Mouse (Mus musculus): Measurements from ENCODE around the gene Iqce. TPM values are rescaled to one million over a fixed set of nuclear protein-coding genes. Genes with fewer than 3 reads are reported as not detected.
A peak's percentile ranks its signal among the peaks of the same experiment; 100 is the strongest.
"Not testable (repeated sequence)": the region's sequence is repeated elsewhere in the genome, so short reads cannot be mapped to it uniquely, and the experiment has no call there.

Iqce gene
- total and polyA plus RNA-seq, 3 experiments, result 6.4 to 21.2 TPM; not detected in 1

DNA sequence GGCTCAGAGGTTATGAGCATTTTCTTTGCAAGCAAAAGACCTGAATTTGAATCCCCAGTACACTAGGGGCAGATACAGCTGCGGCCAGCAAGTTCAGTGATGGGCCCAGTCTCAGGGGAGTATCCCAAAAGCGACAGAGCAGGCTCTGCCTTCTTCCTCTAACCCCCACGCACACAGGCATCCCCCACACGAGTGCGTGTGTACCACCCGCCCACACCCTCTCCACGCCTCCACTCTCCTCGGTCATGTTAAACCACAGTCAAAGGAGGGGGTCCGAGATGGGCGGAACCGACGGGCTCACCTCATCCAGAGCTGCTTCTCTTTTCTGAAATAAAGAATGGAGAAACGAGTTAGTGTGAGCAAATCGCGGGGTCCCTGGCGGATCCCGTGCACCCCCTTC, 28.1 kb downstream of the Iqce start (continued):
- TF ChIP-seq ELF1 (IDR thresholded peaks at IDR 0.05; ENCODE audit: low read depth, low read length), result no peak

DNA sequence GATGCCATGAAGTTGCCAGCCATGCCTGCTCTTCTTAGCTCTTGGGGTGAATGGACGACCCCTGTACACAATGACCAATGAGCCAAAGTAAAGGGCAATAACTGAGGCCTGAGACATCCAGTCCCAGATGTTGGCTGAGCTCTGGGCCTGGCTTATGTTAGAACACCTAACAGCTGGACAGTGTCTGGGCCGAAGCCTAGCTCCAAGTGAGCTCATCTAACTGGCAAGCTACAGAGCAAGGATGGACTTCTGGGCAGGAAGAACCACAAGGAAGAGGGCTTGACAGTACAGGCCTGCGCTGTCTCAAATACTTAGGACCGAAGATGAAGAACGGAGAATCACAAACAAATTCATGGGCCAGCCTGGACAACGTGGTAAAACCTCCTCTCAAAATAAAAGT, 29.6 kb downstream of the Iqce start:
- not testable (repeated sequence) for H3K79me2 ChIP-seq (ENCODE audit: control insufficient read depth, insufficient read depth, low read length, poor library complexity); H3K4me1 ChIP-seq (ENCODE audit: control insufficient read depth in 1 of 2, insufficient read depth in 2 of 2, low read length in 2 of 2); H3K9ac ChIP-seq (ENCODE audit: control insufficient read depth, low read depth, low read length, poor library complexity, severe bottlenecking); DNase-seq (ENCODE audit: low read depth, low spot score); H3K36me3 ChIP-seq (ENCODE audit: control insufficient read depth in 1 of 2, insufficient read depth in 2 of 2, low read length in 2 of 2); H3K9me3 ChIP-seq (replicated peaks; ENCODE audit: insufficient read depth, low read length); H3K27ac ChIP-seq (ENCODE audit: control insufficient read depth, low read depth, low read length); H3K4me3 ChIP-seq (ENCODE audit: control insufficient read depth in 1 of 2, insufficient read depth in 1 of 2, low read depth in 2 of 2, low read length in 2 of 2); H3K27me3 ChIP-seq (ENCODE audit: control insufficient read depth in 1 of 2, insufficient read depth in 2 of 2, low read length in 2 of 2)

DNA sequence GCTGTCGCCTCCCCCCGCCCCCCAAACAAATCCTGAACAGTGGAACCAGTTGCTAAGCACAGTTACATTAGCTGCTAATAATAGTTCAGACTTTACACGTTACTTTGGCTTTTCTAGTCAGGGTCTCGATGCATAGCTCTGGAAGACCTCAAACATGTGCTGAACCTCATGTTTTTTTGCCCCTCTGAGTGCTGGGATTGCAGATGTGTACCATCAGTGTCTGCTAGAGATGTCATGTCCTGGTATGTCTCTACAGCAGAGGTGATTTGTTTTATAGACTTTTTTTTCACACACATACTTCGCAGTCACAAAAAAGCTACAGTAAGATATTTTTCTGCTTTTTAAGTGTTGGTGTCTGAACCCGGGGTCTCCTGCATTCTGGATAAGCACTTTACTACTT, 30.1 kb downstream of the Iqce start:
- no peak overlapping the region for H3K27ac ChIP-seq (ENCODE audit: control insufficient read depth, low read depth, low read length)
- H3K79me2 ChIP-seq (ENCODE audit: control insufficient read depth, insufficient read depth, low read length, poor library complexity), result no peaks in the 10 kb centered on the region
- no peak overlapping the region for H3K9ac ChIP-seq (ENCODE audit: control insufficient read depth, low read depth, low read length, poor library complexity, severe bottlenecking)
- DNase-seq (ENCODE audit: low read depth, low spot score), result no peak
- H3K36me3 ChIP-seq (ENCODE audit: control insufficient read depth in 1 of 2, insufficient read depth in 2 of 2, low read length in 2 of 2), result no peaks in the 10 kb centered on the region; a peak in 1 of 4 replicates
- no peaks in the 10 kb centered on the region for H3K9me3 ChIP-seq (replicated peaks; ENCODE audit: insufficient read depth, low read length)
- H3K4me1 ChIP-seq (ENCODE audit: control insufficient read depth in 1 of 2, insufficient read depth in 2 of 2, low read length in 2 of 2), result no peaks in the 10 kb centered on the region
- H3K27me3 ChIP-seq (ENCODE audit: control insufficient read depth in 1 of 2, insufficient read depth in 2 of 2, low read length in 2 of 2), result no peaks in the 10 kb centered on the region
- H3K4me3 ChIP-seq (ENCODE audit: control insufficient read depth in 1 of 2, insufficient read depth in 1 of 2, low read depth in 2 of 2, low read length in 2 of 2), result no peak overlapping the region
- TF ChIP-seq HCFC1 (IDR thresholded peaks at IDR 0.05; ENCODE audit: low read depth, low read length) (no peak), ZNF384 (IDR thresholded peaks at IDR 0.05; ENCODE audit: low read depth, low read length) (no peak), MAZ (IDR thresholded peaks at IDR 0.05; ENCODE audit: low read depth, low read length) (no peak), MXI1 (IDR thresholded peaks at IDR 0.05; ENCODE audit: low read depth, low read length) (no peak)

DNA sequence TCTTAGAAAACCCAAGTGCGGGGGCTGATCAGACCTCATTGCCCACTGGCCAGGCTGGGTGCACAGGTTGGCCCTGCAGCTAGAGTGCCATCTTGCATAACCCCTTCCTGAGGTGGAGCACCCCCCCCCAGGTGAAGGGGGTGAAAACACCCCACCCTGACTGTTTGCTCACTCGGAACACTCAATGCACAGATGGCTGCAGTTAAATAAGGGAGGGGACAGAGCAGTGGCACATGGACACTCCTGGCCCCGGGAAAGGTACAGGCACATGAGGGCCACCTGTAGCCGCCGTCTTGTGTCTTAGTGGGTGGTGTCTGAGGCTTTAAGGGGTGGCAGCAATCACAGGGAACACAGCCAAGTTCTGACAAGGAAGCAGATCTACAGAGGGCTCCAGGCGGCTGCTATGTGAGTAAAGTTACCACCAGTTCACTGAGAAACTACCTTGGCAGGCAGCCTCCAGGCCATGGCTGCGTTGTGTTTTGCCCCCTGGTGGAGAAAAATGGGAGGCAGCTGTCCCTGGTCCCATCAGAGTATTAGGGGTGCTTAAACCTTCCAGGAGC, 38.5 kb downstream of the Iqce start:
- peak overlapping the region; percentile 27; the same call in 1 of the 2 replicates for H3K27ac ChIP-seq (ENCODE audit: control insufficient read depth, low read depth, low read length)
- H3K36me3 ChIP-seq (ENCODE audit: control insufficient read depth in 1 of 2, insufficient read depth in 2 of 2, low read length in 2 of 2), result peaks cover 0 to 14% of the 10 kb centered on the region in 2 experiments; a peak in 2 of 4 replicates
- peak overlapping the region; percentile 43 for H3K9ac ChIP-seq (ENCODE audit: control insufficient read depth, low read depth, low read length, poor library complexity, severe bottlenecking)
- H3K4me3 ChIP-seq (ENCODE audit: control insufficient read depth in 1 of 2, insufficient read depth in 1 of 2, low read depth in 2 of 2, low read length in 2 of 2), result no peak overlapping the region
- no peaks in the 10 kb centered on the region for H3K9me3 ChIP-seq (replicated peaks; ENCODE audit: insufficient read depth, low read length)
- H3K27me3 ChIP-seq (ENCODE audit: control insufficient read depth in 1 of 2, insufficient read depth in 2 of 2, low read length in 2 of 2), result no peaks in the 10 kb centered on the region
- peak; percentile 88 for DNase-seq (ENCODE audit: low read depth, low spot score)
- TF ChIP-seq SMC3 (IDR thresholded peaks at IDR 0.05; ENCODE audit: low read depth, low read length) (peak; percentile 93), GATA1 (IDR thresholded peaks at IDR 0.05; ENCODE audit: low read depth, low read length) (no peak), RAD21 (IDR thresholded peaks at IDR 0.05; ENCODE audit: low read depth, low read length) (peak; percentile 65), CHD1 (IDR thresholded peaks at IDR 0.05; ENCODE audit: low read depth, low read length) (no peak), ZKSCAN1 (IDR thresholded peaks at IDR 0.05; ENCODE audit: low read depth, low read length) (no peak), ZC3H11A (IDR thresholded peaks at IDR 0.05; ENCODE audit: low read depth, low read length) (peak; percentile 65), CTCF (IDR thresholded peaks at IDR 0.05 in 2 of 3, conservative IDR thresholded peaks at IDR 0.05 in 1 of 3; ENCODE audit: control insufficient read depth in 1 of 3, insufficient read depth in 1 of 3, low read depth in 2 of 3, low read length in 3 of 3, poor library complexity in 1 of 3, severe bottlenecking in 1 of 3) (peak; percentile 83 to 90 (median 86)), SIN3A (IDR thresholded peaks at IDR 0.05; ENCODE audit: low read length) (peak; percentile 46; the same call in 1 of the 2 replicates)
- no peaks in the 10 kb centered on the region for H3K79me2 ChIP-seq (ENCODE audit: control insufficient read depth, insufficient read depth, low read length, poor library complexity)
- H3K4me1 ChIP-seq (ENCODE audit: control insufficient read depth in 1 of 2, insufficient read depth in 2 of 2, low read length in 2 of 2), result peaks cover 0 to 30% of the 10 kb centered on the region in 2 experiments; a peak in 3 of 4 replicates

Data from MEL (cell line).